Mouse (Mus musculus): ENCODE data around the gene 1700029H14Rik.

The 1700029H14Rik gene

DNA sequence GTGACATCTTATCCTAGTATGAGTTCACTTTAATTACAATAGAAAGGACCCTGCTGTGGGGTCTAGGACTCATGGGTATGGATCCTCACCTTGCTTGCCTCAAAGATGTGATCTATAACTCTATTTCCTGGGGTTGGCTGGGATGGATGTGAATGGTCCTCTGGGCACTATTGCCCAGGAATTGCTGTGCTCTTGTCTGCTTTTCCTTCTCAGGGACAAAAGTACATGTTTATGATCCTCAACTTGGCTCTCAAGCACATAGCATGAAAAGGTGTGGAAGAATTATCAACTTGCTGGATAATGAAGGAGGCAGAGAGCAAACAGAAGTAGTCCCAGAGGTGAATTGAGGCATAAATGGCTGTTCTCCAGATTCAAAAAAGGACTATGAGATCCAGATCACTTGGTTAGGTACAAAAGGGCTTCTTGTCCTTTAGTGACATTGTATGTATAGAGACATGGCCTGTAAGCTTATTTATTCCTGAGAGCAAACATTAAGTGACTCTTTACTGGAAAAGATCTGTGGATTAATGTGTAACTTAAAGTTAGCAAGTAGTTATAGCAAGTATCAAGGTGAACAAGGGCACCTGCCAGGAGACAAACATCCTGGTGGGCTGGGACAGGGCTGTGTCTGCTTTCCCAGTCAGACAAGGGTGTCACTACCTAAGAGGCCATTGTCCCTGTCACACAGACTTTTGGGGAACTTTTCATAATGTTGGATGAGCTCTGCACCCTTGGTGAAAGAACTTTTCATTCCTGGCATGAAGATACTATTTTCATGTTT lies 57.2 kb downstream of the 1700029H14Rik start:
- DNase-seq (ENCODE audit: low spot score in 2 of 2): no peak

DNA sequence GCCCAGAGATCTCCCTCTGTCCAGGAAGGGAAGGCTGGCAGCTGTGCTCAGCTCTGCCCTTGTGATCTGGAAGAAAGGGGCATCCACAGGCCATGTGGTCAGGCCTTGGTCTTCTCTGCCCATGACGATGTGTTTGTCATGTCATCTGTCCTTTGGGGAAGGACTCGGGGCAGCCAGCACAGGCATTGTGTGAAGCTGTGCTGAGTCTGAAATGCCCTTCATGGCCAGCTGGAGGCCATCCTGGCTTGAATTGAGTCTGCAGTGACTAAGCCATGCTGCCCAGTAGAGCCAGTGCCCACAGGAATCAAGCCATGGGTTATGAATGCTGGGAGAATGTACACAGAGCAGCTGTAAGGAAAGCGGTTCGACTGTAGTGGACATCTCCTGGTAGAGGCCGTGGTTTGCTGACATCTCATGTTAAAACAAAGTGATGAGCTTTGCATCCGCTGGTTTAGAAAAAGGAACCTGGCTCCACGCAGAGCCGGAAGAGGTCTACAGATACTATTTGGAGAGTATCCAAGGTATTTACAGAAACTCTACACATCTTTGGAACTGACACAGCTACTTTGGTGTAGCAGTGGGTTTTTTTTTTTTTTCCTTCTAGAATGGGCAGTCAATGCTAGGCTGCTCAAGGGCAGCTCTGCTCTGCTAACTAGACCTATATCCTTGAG lies 58.2 kb downstream of the 1700029H14Rik start:
- DNase-seq (ENCODE audit: low spot score in 2 of 2): no peak

GRCm38 (mm10) chr8:13501221-13501620 lies 61.0 kb downstream of the 1700029H14Rik start:
- no peak for DNase-seq (ENCODE audit: low spot score in 2 of 2)

All from right cerebral cortex, adult 2 months (tissue).